Mouse (Mus musculus): Measurements from ENCODE around the gene Angptl8. TPM values are rescaled to one million over a fixed set of nuclear protein-coding genes. Genes with fewer than 3 reads are reported as not detected.
A peak's percentile ranks its signal among the peaks of the same experiment; 100 is the strongest.
"Not testable (repeated sequence)": the region's sequence is repeated elsewhere in the genome, so short reads cannot be mapped to it uniquely, and the experiment has no call there.

The Angptl8 gene
- not detected for total RNA-seq (2021)

GRCm38 (mm10) chr9:21835258-21835912, at the start of gene Angptl8:
Angptl8 (plus strand) TSS chr9:21835510.
- no peak for DNase-seq (ENCODE audit: extremely low spot score in 1 of 2, low spot score in 2 of 2)
- intact Hi-C loops (cut with DNase I) = no loop called here

GRCm38 (mm10) chr9:21786309-21786708, 49.0 kb upstream of the Angptl8 start:
- intact Hi-C loops (cut with DNase I) = not testable (repeated sequence)

GRCm38 (mm10) chr9:21786906-21787305, 48.4 kb upstream of the Angptl8 start:
- peak in 1 of 2 experiments; percentile 81 for DNase-seq (ENCODE audit: extremely low spot score in 1 of 2, low spot score in 2 of 2)
- intact Hi-C loops (cut with DNase I) = no loop called here

More at GRCm38 (mm10) chr9:21786309-21786708, 49.0 kb upstream of the Angptl8 start:
- not testable (repeated sequence) for DNase-seq (ENCODE audit: extremely low spot score in 1 of 2, low spot score in 2 of 2)

- no peak for DNase-seq (ENCODE audit: extremely low spot score in 1 of 2, low spot score in 2 of 2)
- intact Hi-C loops (cut with DNase I) = no loop called here
These were observed 47.7 kb upstream of the Angptl8 start for GRCm38 (mm10) chr9:21787654-21788053.

- intact Hi-C loops (cut with DNase I) = no loop called here
- DNase-seq (ENCODE audit: extremely low spot score in 1 of 2, low spot score in 2 of 2) = no peak
These were observed 47.1 kb upstream of the Angptl8 start for GRCm38 (mm10) chr9:21788234-21788633.

GRCm38 (mm10) chr9:21791861-21792260, 43.4 kb upstream of the Angptl8 start:
- intact Hi-C loops (cut with DNase I) = no loop called here
- peak in 1 of 2 experiments; percentile 72 for DNase-seq (ENCODE audit: extremely low spot score in 1 of 2, low spot score in 2 of 2)

- peak; percentile 53 to 82 for DNase-seq (ENCODE audit: extremely low spot score in 1 of 2, low spot score in 2 of 2)
- intact Hi-C loops (cut with DNase I) = no loop called here
These were observed 42.7 kb upstream of the Angptl8 start for GRCm38 (mm10) chr9:21792644-21793043.

GRCm38 (mm10) chr9:21793507-21793906, 41.8 kb upstream of the Angptl8 start:
- DNase-seq (ENCODE audit: extremely low spot score in 1 of 2, low spot score in 2 of 2); intact Hi-C loops (cut with DNase I): not testable (repeated sequence)

GRCm38 (mm10) chr9:21794344-21794834, 40.9 kb upstream of the Angptl8 start:
- intact Hi-C loops (cut with DNase I) = no loop called here
- DNase-seq (ENCODE audit: extremely low spot score in 1 of 2, low spot score in 2 of 2) = no peak

GRCm38 (mm10) chr9:21794925-21795324, 40.4 kb upstream of the Angptl8 start:
- intact Hi-C loops (cut with DNase I) = no loop called here
- no peak for DNase-seq (ENCODE audit: extremely low spot score in 1 of 2, low spot score in 2 of 2)

GRCm38 (mm10) chr9:21795579-21795978, 39.7 kb upstream of the Angptl8 start:
- intact Hi-C loops (cut with DNase I) = no loop called here
- no peak for DNase-seq (ENCODE audit: extremely low spot score in 1 of 2, low spot score in 2 of 2)

GRCm38 (mm10) chr9:21796259-21796658, 39.1 kb upstream of the Angptl8 start:
- DNase-seq (ENCODE audit: extremely low spot score in 1 of 2, low spot score in 2 of 2) = peak in 1 of 2 experiments; percentile 69
- intact Hi-C loops (cut with DNase I) = no loop called here

- DNase-seq (ENCODE audit: extremely low spot score in 1 of 2, low spot score in 2 of 2) = no peak
- intact Hi-C loops (cut with DNase I) = no loop called here
These were observed 38.4 kb upstream of the Angptl8 start for GRCm38 (mm10) chr9:21796919-21797318.

- peak in 1 of 2 experiments; percentile 83 for DNase-seq (ENCODE audit: extremely low spot score in 1 of 2, low spot score in 2 of 2)
These were observed 37.4 kb upstream of the Angptl8 start for GRCm38 (mm10) chr9:21797921-21798344.

GRCm38 (mm10) chr9:21798345-21799009, 36.8 kb upstream of the Angptl8 start, which contains the start of gene Kank2:
Kank2 (minus strand) TSS chr9:21798744.
- peak; percentile 34 to 91 for DNase-seq (ENCODE audit: extremely low spot score in 1 of 2, low spot score in 2 of 2)
- intact Hi-C loops (cut with DNase I) = no loop called here

More at GRCm38 (mm10) chr9:21797921-21798344, 37.4 kb upstream of the Angptl8 start:
- intact Hi-C loops (cut with DNase I) = no loop called here

GRCm38 (mm10) chr9:21799010-21799350, 36.3 kb upstream of the Angptl8 start:
- intact Hi-C loops (cut with DNase I) = no loop called here
- no peak for DNase-seq (ENCODE audit: extremely low spot score in 1 of 2, low spot score in 2 of 2)

- intact Hi-C loops (cut with DNase I) = no loop called here
- DNase-seq (ENCODE audit: extremely low spot score in 1 of 2, low spot score in 2 of 2) = no peak
These were observed 34.2 kb upstream of the Angptl8 start for GRCm38 (mm10) chr9:21801121-21801520.

- DNase-seq (ENCODE audit: extremely low spot score in 1 of 2, low spot score in 2 of 2) = no peak
- intact Hi-C loops (cut with DNase I) = no loop called here
These were observed 33.7 kb upstream of the Angptl8 start for GRCm38 (mm10) chr9:21801591-21801990.

GRCm38 (mm10) chr9:21803986-21804644, 31.2 kb upstream of the Angptl8 start:
- intact Hi-C loops (cut with DNase I) = no loop called here
- DNase-seq (ENCODE audit: extremely low spot score in 1 of 2, low spot score in 2 of 2) = peak; percentile 50 to 86

- DNase-seq (ENCODE audit: extremely low spot score in 1 of 2, low spot score in 2 of 2) = no peak
- intact Hi-C loops (cut with DNase I) = no loop called here
These were observed 28.9 kb upstream of the Angptl8 start for GRCm38 (mm10) chr9:21806363-21806762.

All from left cerebral cortex, postnatal 10 days (tissue).